Mouse (Mus musculus) lung, adult 2 months (tissue): ENCODE measurements around the gene Gif.

Experiments
- CTCF ChIP-seq: fragments of 200-500 bp; IDR thresholded peaks from 2 replicates; pipeline ENCODE4 v1.5.1; 2011; ENCODE audit warnings: mild to moderate bottlenecking, low read length, control low read depth; ENCODE audit not compliant: insufficient read depth
- POLR2A ChIP-seq: fragments of 200-500 bp; IDR thresholded peaks from 2 replicates; pipeline ENCODE4 v1.6.1; 2011; ENCODE audit warnings: low read depth, mild to moderate bottlenecking, control low read depth, low read length, borderline replicate concordance; ENCODE audit errors: extremely low read depth

DNA sequence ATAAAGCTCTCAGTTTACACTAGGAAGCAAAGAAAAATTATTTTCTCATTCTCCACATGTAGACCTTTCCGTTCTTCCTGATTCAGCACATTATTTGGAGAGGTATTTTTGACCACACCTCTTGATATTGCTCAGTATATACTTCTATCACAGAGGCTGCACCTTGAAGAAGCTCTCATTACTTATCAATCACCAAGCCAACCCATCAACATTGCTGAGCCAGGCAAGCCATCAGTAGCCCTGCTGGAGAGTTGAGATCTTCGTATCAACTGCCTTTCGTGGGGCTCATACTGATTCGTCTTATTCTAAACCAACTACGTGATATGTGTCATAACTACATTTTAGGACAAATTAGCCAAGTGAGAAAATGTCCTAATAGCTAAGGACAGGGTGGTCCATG is 20.1 kb upstream of the Gif start:
- TF ChIP-seq CTCF (no peak), POLR2A (no peak)
